Mouse (Mus musculus) G1E (cell line): ENCODE results near the gene Smchd1. TPM values are rescaled to one million over a fixed set of nuclear protein-coding genes. Genes with fewer than 3 reads are reported as not detected.

Experiments
- ATAC-seq: 2 replicates; pipeline ENCODE4 v1.8.0; 2016; ENCODE audit warnings: mild to moderate bottlenecking; ENCODE audit not compliant: insufficient number of reproducible peaks, poor library complexity, low FRiP score, severe bottlenecking; ENCODE audit errors: extremely low read depth
- DNase-seq: peaks from one replicate; pipeline ENCODE4 v3.0.0; 2012; ENCODE audit warnings: low spot score
- H3K27me3 ChIP-seq: 2 replicates; pipeline ENCODE4 v1.6.1; 2012; ENCODE audit warnings: mild to moderate bottlenecking, low read length, inconsistent platforms; ENCODE audit not compliant: insufficient read depth
- H3K36me3 ChIP-seq: replicated peaks from 2 replicates; pipeline ENCODE3; 2012; ENCODE audit warnings: mild to moderate bottlenecking, inconsistent platforms
- H3K4me1 ChIP-seq: 2 replicates; pipeline ENCODE4 v1.6.1; 2012; ENCODE audit warnings: low read depth, low read length, inconsistent platforms, mixed read lengths; ENCODE audit not compliant: insufficient read depth
- H3K4me3 ChIP-seq: 2 replicates; pipeline ENCODE4 v1.5.1; 2012; ENCODE audit warnings: low read depth, mild to moderate bottlenecking, inconsistent platforms, low read length, moderate library complexity, mixed read lengths
- H3K9me3 ChIP-seq: replicated peaks from 2 replicates; pipeline ENCODE4 v1.6.1; 2012; ENCODE audit warnings: inconsistent platforms
- CTCF ChIP-seq: IDR thresholded peaks from 2 replicates; pipeline ENCODE4 v1.5.1; 2012; ENCODE audit warnings: low read depth, low read length, inconsistent platforms, mixed read lengths
- GATA1 ChIP-seq: IDR thresholded peaks from 2 replicates; pipeline ENCODE4 v1.6.1; 2012; ENCODE audit warnings: borderline replicate concordance, low read length, inconsistent platforms, mixed read lengths
- GATA2 ChIP-seq: IDR thresholded peaks from 2 replicates; pipeline ENCODE4 v1.6.1; 2012; ENCODE audit warnings: low read depth, low read length, inconsistent platforms, borderline replicate concordance
- POLR2AphosphoS5 ChIP-seq: IDR thresholded peaks from 2 replicates; pipeline ENCODE4 v1.6.1; 2012; ENCODE audit warnings: low read depth, low read length, inconsistent platforms; ENCODE audit not compliant: insufficient replicate concordance
- TAL1 ChIP-seq: conservative IDR thresholded peaks from 2 replicates; pipeline ENCODE4 v1.6.1; 2012; ENCODE audit warnings: low read depth, low read length, inconsistent platforms, mixed read lengths
- polyA plus RNA-seq: library from polyadenylated mRNA; stranded (reverse); fragments of >175 nt; gene quantifications from 2 replicates; pipeline ENCODE4 v1.2.3, GENCODE M21; 2012
- total RNA-seq, 2 experiments: library from RNA; stranded (forward) in 1 of 2; stranded (reverse) in 1 of 2; fragments of 200-1000 nt in 1 of 2; fragments of >200 nt in 1 of 2; fragmentation: Nextera tagmentation in 1 of 2; gene quantifications; 2 replicates each; pipeline ENCODE4 v1.2.3; 2014 to 2017

The Smchd1 gene
- total and polyA plus RNA-seq, 3 experiments, result 10.0 to 338 (median 243) TPM

GRCm38 (mm10) chr17:71307251-71307790 is 167.8 kb downstream of the Smchd1 start:
- peaks cover 45% of the 10 kb centered on the region for H3K4me1 ChIP-seq
- DNase-seq, result no peak

GRCm38 (mm10) chr17:71306716-71307115 is 168.4 kb downstream of the Smchd1 start:
- H3K27me3 ChIP-seq, result peaks cover 24% of the 10 kb centered on the region; the same call in 1 of the 2 replicates
- H3K4me3 ChIP-seq, result no peak overlapping the region
- TF ChIP-seq POLR2AphosphoS5, result no peak
- no peaks in the 10 kb centered on the region for H3K9me3 ChIP-seq
- peaks cover 41% of the 10 kb centered on the region for H3K4me1 ChIP-seq
- ATAC-seq (no peak), DNase-seq (no peak)
- peaks cover 75% of the 10 kb centered on the region for H3K36me3 ChIP-seq

More at GRCm38 (mm10) chr17:71307251-71307790, 167.8 kb downstream of the Smchd1 start:
- Histone ChIP-seq H3K9me3 (no peaks in the 10 kb centered on the region), H3K27me3 (peaks cover 20% of the 10 kb centered on the region; the same call in 1 of the 2 replicates), H3K4me3 (no peak overlapping the region; the same call in 1 of the 2 replicates), H3K36me3 (peaks cover 69% of the 10 kb centered on the region)
- no peak for ATAC-seq
- no peak for TF ChIP-seq GATA1
- TF ChIP-seq CTCF, result no peak
- TF ChIP-seq TAL1, result no peak
- TF ChIP-seq POLR2AphosphoS5, result no peak
- no peak for TF ChIP-seq GATA2

GRCm38 (mm10) chr17:71306091-71306490 is 169.1 kb downstream of the Smchd1 start:
- H3K27me3 ChIP-seq, result peaks cover 21% of the 10 kb centered on the region; the same call in 1 of the 2 replicates
- no peak for DNase-seq
- H3K4me3 ChIP-seq, result no peak overlapping the region
- H3K9me3 ChIP-seq, result no peaks in the 10 kb centered on the region
- TF ChIP-seq POLR2AphosphoS5, result no peak
- no peak for TF ChIP-seq GATA1
- no peak for TF ChIP-seq TAL1
- no peak for TF ChIP-seq GATA2
- H3K4me1 ChIP-seq, result peaks cover 38% of the 10 kb centered on the region
- ATAC-seq, result no peak
- peaks cover 80% of the 10 kb centered on the region for H3K36me3 ChIP-seq

- H3K9me3 ChIP-seq, result no peaks in the 10 kb centered on the region
- peaks cover 24% of the 10 kb centered on the region; the same call in 1 of the 2 replicates for H3K4me1 ChIP-seq
- ATAC-seq, result no peak
- H3K4me3 ChIP-seq, result no peak overlapping the region
- peaks cover 4% of the 10 kb centered on the region; the same call in 1 of the 2 replicates for H3K27me3 ChIP-seq
- peaks cover 94% of the 10 kb centered on the region for H3K36me3 ChIP-seq
- no peak for TF ChIP-seq POLR2AphosphoS5
- TF ChIP-seq GATA1, result no peak
- TF ChIP-seq TAL1, result no peak
- TF ChIP-seq CTCF, result no peak
- TF ChIP-seq GATA2, result no peak
- DNase-seq, result no peak
Measured at GRCm38 (mm10) chr17:71303444-71303843, 171.7 kb downstream of the Smchd1 start.

GRCm38 (mm10) chr17:71301413-71301812 is 173.7 kb downstream of the Smchd1 start:
- TF ChIP-seq CTCF, result no peak
- Histone ChIP-seq H3K36me3 (peaks cover 92% of the 10 kb centered on the region), H3K27me3 (peaks cover 4% of the 10 kb centered on the region; the same call in 1 of the 2 replicates), H3K4me1 (peaks cover 16% of the 10 kb centered on the region; the same call in 1 of the 2 replicates), H3K9me3 (no peaks in the 10 kb centered on the region), H3K4me3 (no peak overlapping the region)
- DNase-seq (no peak), ATAC-seq (no peak)

GRCm38 (mm10) chr17:71300338-71300737 is 174.8 kb downstream of the Smchd1 start:
- Histone ChIP-seq H3K4me1 (peaks cover 14% of the 10 kb centered on the region), H3K4me3 (no peak overlapping the region), H3K27me3 (peaks cover 4% of the 10 kb centered on the region; the same call in 1 of the 2 replicates), H3K9me3 (no peaks in the 10 kb centered on the region), H3K36me3 (peaks cover 89% of the 10 kb centered on the region)
- ATAC-seq (no peak), DNase-seq (no peak)
- TF ChIP-seq GATA2 (no peak), TAL1 (no peak), POLR2AphosphoS5 (no peak), GATA1 (no peak), CTCF (no peak)

- Histone ChIP-seq H3K9me3 (no peaks in the 10 kb centered on the region), H3K27me3 (peaks cover 4% of the 10 kb centered on the region; the same call in 1 of the 2 replicates), H3K4me3 (no peak overlapping the region), H3K36me3 (peaks cover 87% of the 10 kb centered on the region), H3K4me1 (peaks cover 16% of the 10 kb centered on the region)
- no peak for DNase-seq
- no peak for TF ChIP-seq TAL1
- TF ChIP-seq CTCF, result no peak
- no peak for TF ChIP-seq POLR2AphosphoS5
- no peak for TF ChIP-seq GATA2
- TF ChIP-seq GATA1, result no peak
- no peak for ATAC-seq
Measured at GRCm38 (mm10) chr17:71299879-71300278, 175.3 kb downstream of the Smchd1 start.
